Mouse (Mus musculus): ENCODE measurements around the gene Ccser1.

- TF ChIP-seq POLR2A (IDR thresholded peaks at IDR 0.05; ENCODE audit: borderline replicate concordance, extremely low read depth, insufficient read depth, insufficient read length, poor library complexity, severe bottlenecking) (no peak), CTCF (IDR thresholded peaks at IDR 0.05; ENCODE audit: borderline replicate concordance, extremely low read depth, insufficient read depth, insufficient read length) (no peak)
These were observed 886.9 kb downstream of the Ccser1 start for GRCm38 (mm10) chr6:62067024-62067380.

Data from brain, embryonic 14.5 days (tissue).